Mouse (Mus musculus): ENCODE measurements around the gene Bcas1.

DNA sequence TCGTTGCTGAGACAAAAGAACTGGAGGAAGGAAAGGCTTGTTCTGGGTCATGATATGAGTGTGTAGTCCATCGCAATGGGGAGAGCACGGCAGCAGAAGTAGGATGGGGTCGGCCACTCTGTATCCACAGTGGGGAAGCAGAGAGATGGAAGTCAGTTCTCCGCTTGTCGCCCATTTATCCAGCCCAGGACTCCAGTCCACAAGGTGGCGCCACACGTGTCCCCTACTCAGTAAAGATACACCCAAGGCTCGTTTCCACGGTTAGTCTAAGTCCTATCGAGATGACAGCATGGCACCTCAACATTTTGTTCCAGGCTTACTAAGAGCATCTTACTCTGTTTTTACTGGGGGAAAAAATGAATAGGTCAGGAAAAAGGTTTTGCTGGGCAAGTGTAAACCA is 48.6 kb upstream of the Bcas1 start:
- TF ChIP-seq CTCF (IDR thresholded peaks at IDR 0.05; ENCODE audit: low read depth) = peak; percentile 57
- no peak for TF ChIP-seq EP300 (optimal IDR thresholded peaks at IDR 0.05)
